Mouse (Mus musculus) left cerebral cortex, postnatal 4 days (tissue): ENCODE measurements at regions not wholly inside any gene's neighbourhood (a gene's known extent, or its start where the extent isn't known, plus 50 kb on each side); places are given as distances from the start of the nearest gene placed in this dataset.
"Not testable (repeated sequence)": the region's sequence is repeated elsewhere in the genome, so short reads cannot be mapped to it uniquely, and the experiment has no call there.

Source experiments
- DNase-seq: peaks from one replicate; pipeline ENCODE4 v3.0.0-alpha.2; 2022
- intact Hi-C: fragments of 180-260 bp; cut with DNase I; formaldehyde crosslinking; loops from one replicate; pipeline ENCODE4 v1.15.1; 2025

- intact Hi-C loops, result no loop called here
These were observed 61.6 kb downstream of the Zxdb start for GRCm38 (mm10) chrX:94785983-94786382.

GRCm38 (mm10) chrX:94788331-94788920, 64.1 kb downstream of the Zxdb start:
- intact Hi-C loops, result no loop called here
- DNase-seq, result no peak

More at GRCm38 (mm10) chrX:94785983-94786382, 61.6 kb downstream of the Zxdb start:
- no peak for DNase-seq

GRCm38 (mm10) chrX:94796845-94797244, 72.5 kb downstream of the Zxdb start:
- DNase-seq, intact Hi-C loops: not testable (repeated sequence)

GRCm38 (mm10) chrX:94797348-94798182, 73.2 kb downstream of the Zxdb start:
- DNase-seq, intact Hi-C loops: not testable (repeated sequence)

GRCm38 (mm10) chrX:94798183-94798619, 73.8 kb downstream of the Zxdb start:
- intact Hi-C loops, DNase-seq: not testable (repeated sequence)

GRCm38 (mm10) chrX:94812760-94813159, 88.4 kb downstream of the Zxdb start:
- intact Hi-C loops, DNase-seq: not testable (repeated sequence)

GRCm38 (mm10) chrX:94827524-94827923, 103.2 kb downstream of the Zxdb start:
- intact Hi-C loops, result not testable (repeated sequence)

GRCm38 (mm10) chrX:94844110-94844779, 119.9 kb downstream of the Zxdb start:
- peak; percentile 59 for DNase-seq
- intact Hi-C loops, result not testable (repeated sequence)

More at GRCm38 (mm10) chrX:94827524-94827923, 103.2 kb downstream of the Zxdb start:
- DNase-seq, result not testable (repeated sequence)

- DNase-seq, intact Hi-C loops: not testable (repeated sequence)
These were observed 125.2 kb downstream of the Zxdb start for GRCm38 (mm10) chrX:94849549-94849948.

- intact Hi-C loops, result no loop called here
- DNase-seq, result no peak
These were observed 133.1 kb downstream of the Zxdb start for GRCm38 (mm10) chrX:94857501-94857900.

GRCm38 (mm10) chrX:94857954-94858353, 133.6 kb downstream of the Zxdb start:
- no peak for DNase-seq
- intact Hi-C loops, result no loop called here

GRCm38 (mm10) chrX:94863123-94863522, 138.8 kb downstream of the Zxdb start:
- intact Hi-C loops, result no loop called here
- DNase-seq, result no peak

GRCm38 (mm10) chrX:94865531-94866502, 141.4 kb downstream of the Zxdb start:
- intact Hi-C loops, result no loop called here
- DNase-seq, result peak; percentile 95

- intact Hi-C loops, result not testable (repeated sequence)
These were observed 142.9 kb downstream of the Spin4 start for GRCm38 (mm10) chrX:94883547-94883946.

More at GRCm38 (mm10) chrX:94883547-94883946, 142.9 kb downstream of the Spin4 start:
- not testable (repeated sequence) for DNase-seq
